Mouse (Mus musculus) neural tube, embryonic 13.5 days (tissue): ENCODE measurements around the gene Nfatc2. TPM values are rescaled to one million over a fixed set of nuclear protein-coding genes. Genes with fewer than 3 reads are reported as not detected.

Experiments used
- ATAC-seq: fragments of 200-750 bp; cut with Nextera tagmentation; 2 replicates; pipeline ENCODE4 v1.8.0; 2017; ENCODE audit warnings: low read depth, mild to moderate bottlenecking, moderate TSS enrichment, moderate library complexity
- H3K27ac ChIP-seq: fragments of 300-500 bp; sonication (generic); replicated peaks from 2 replicates; pipeline ENCODE4 v1.5.1; 2015; ENCODE audit warnings: moderate library complexity, mild to moderate bottlenecking, inconsistent platforms
- H3K27me3 ChIP-seq: fragments of 300-500 bp; sonication (generic); 2 replicates; pipeline ENCODE4 v1.6.1; 2015; ENCODE audit warnings: mild to moderate bottlenecking, inconsistent platforms
- H3K36me3 ChIP-seq: fragments of 300-500 bp; sonication (generic); 2 replicates; pipeline ENCODE4 v1.6.1; 2015; ENCODE audit warnings: mild to moderate bottlenecking, inconsistent platforms
- H3K4me1 ChIP-seq: fragments of 300-500 bp; sonication (generic); replicated peaks from 2 replicates; pipeline ENCODE4 v1.6.1; 2015; ENCODE audit warnings: inconsistent platforms
- H3K4me2 ChIP-seq: fragments of 300-500 bp; sonication (generic); 2 replicates; pipeline ENCODE4 v1.6.1; 2015; ENCODE audit warnings: inconsistent platforms, mild to moderate bottlenecking, moderate library complexity
- H3K4me3 ChIP-seq: fragments of 300-500 bp; sonication (generic); 2 replicates; pipeline ENCODE4 v1.5.1; 2015; ENCODE audit warnings: mild to moderate bottlenecking, inconsistent platforms
- H3K9ac ChIP-seq: fragments of 300-500 bp; sonication (generic); 2 replicates; pipeline ENCODE4 v1.6.1; 2015; ENCODE audit warnings: moderate library complexity, mild to moderate bottlenecking, inconsistent platforms
- H3K9me3 ChIP-seq: fragments of 300-500 bp; sonication (generic); 2 replicates; pipeline ENCODE4 v1.6.1; 2016; ENCODE audit warnings: inconsistent platforms
- WGBS: fragments of 180-500 bp; shearing (Covaris S2); methylation state at CpG from one replicate; pipeline ENCODE4 v1.1.7; 2015; 5-methylcytosine and 5-hydroxymethylcytosine counted together
- polyA plus RNA-seq: library from polyadenylated mRNA; unstranded; fragments of >200 nt; fragmentation: Nextera tagmentation; extraction: Ambion mirVana; gene quantifications from 2 replicates; pipeline ENCODE4 v1.2.1, GENCODE M21; 2015

The Nfatc2 gene
- polyA plus RNA-seq, 1 experiment from 2014 or later, result 1.7 TPM

GRCm38 (mm10) chr2:168626385-168626784, 24.9 kb upstream of the Nfatc2 start:
- 0 out of 2 replicates have a peak overlapping the region, but pooled peaks have one; percentile 27 for H3K9ac ChIP-seq
- H3K9me3 ChIP-seq, result no peaks in the 10 kb centered on the region

GRCm38 (mm10) chr2:168625091-168625490, 23.6 kb upstream of the Nfatc2 start:
- H3K9ac ChIP-seq, result no peak overlapping the region
- no peak overlapping the region for H3K4me2 ChIP-seq
- H3K36me3 ChIP-seq, result no peaks in the 10 kb centered on the region
- ATAC-seq, result no peak
- H3K9me3 ChIP-seq, result no peaks in the 10 kb centered on the region
- H3K4me3 ChIP-seq, result no peak overlapping the region
- no peaks in the 10 kb centered on the region for H3K27me3 ChIP-seq
- H3K27ac ChIP-seq, result no peak overlapping the region
- H3K4me1 ChIP-seq, result peaks cover 30% of the 10 kb centered on the region
- WGBS, result 71% methylated on average over 4 of the region's 4 CpGs

More at GRCm38 (mm10) chr2:168626385-168626784, 24.9 kb upstream of the Nfatc2 start:
- ATAC-seq, result peak; percentile 73
- no peak overlapping the region for H3K4me3 ChIP-seq
- WGBS, result 36% methylated on average over 9 of the region's 9 CpGs
- H3K4me1 ChIP-seq, result peaks cover 30% of the 10 kb centered on the region
- H3K4me2 ChIP-seq, result no peak overlapping the region
- no peaks in the 10 kb centered on the region for H3K27me3 ChIP-seq
- peaks cover 1% of the 10 kb centered on the region; the same call in 1 of the 2 replicates for H3K36me3 ChIP-seq
- peak overlapping the region; percentile 76 for H3K27ac ChIP-seq

GRCm38 (mm10) chr2:168621111-168621802, 19.8 kb upstream of the Nfatc2 start:
- WGBS, result 81% methylated on average over 11 of the region's 11 CpGs
- Histone ChIP-seq H3K9me3 (no peaks in the 10 kb centered on the region), H3K36me3 (no peaks in the 10 kb centered on the region), H3K9ac (no peak overlapping the region), H3K4me2 (no peak overlapping the region), H3K4me1 (peaks cover 24% of the 10 kb centered on the region), H3K27me3 (no peaks in the 10 kb centered on the region), H3K4me3 (no peak overlapping the region), H3K27ac (no peak overlapping the region)
- ATAC-seq, result no peak

- H3K27ac ChIP-seq, result peak overlapping the region; percentile 33; the same call in 1 of the 2 replicates
- H3K9ac ChIP-seq, result no peak overlapping the region
- H3K27me3 ChIP-seq, result no peaks in the 10 kb centered on the region
- H3K4me1 ChIP-seq, result peaks cover 12% of the 10 kb centered on the region
- no peak overlapping the region for H3K4me2 ChIP-seq
- H3K36me3 ChIP-seq, result no peaks in the 10 kb centered on the region
- 55% methylated on average over 15 of the region's 15 CpGs for WGBS
- no peak for ATAC-seq
- H3K4me3 ChIP-seq, result no peak overlapping the region
- no peaks in the 10 kb centered on the region for H3K9me3 ChIP-seq
Observed at GRCm38 (mm10) chr2:168618205-168618717, 16.8 kb upstream of the Nfatc2 start.

- Histone ChIP-seq H3K4me1 (peaks cover 16% of the 10 kb centered on the region), H3K36me3 (no peaks in the 10 kb centered on the region), H3K9me3 (no peaks in the 10 kb centered on the region), H3K27me3 (no peaks in the 10 kb centered on the region), H3K9ac (no peak overlapping the region), H3K4me2 (no peak overlapping the region), H3K4me3 (no peak overlapping the region), H3K27ac (no peak overlapping the region)
- 76% methylated on average over 3 of the region's 3 CpGs for WGBS
- ATAC-seq, result no peak
Observed at GRCm38 (mm10) chr2:168615160-168615559, 13.7 kb upstream of the Nfatc2 start.

- Histone ChIP-seq H3K27ac (no peak overlapping the region), H3K4me3 (no peak overlapping the region), H3K4me1 (peaks cover 25% of the 10 kb centered on the region), H3K9me3 (no peaks in the 10 kb centered on the region), H3K27me3 (no peaks in the 10 kb centered on the region), H3K36me3 (no peaks in the 10 kb centered on the region), H3K4me2 (no peak overlapping the region), H3K9ac (no peak overlapping the region)
- ATAC-seq, result no peak
- WGBS, result 81% methylated on average over 18 of the region's 18 CpGs
Observed at GRCm38 (mm10) chr2:168614170-168614872, 12.9 kb upstream of the Nfatc2 start.

- WGBS, result 57% methylated on average over 13 of the region's 13 CpGs
Observed at GRCm38 (mm10) chr2:168613092-168613880, 11.8 kb upstream of the Nfatc2 start.

GRCm38 (mm10) chr2:168610941-168611340, 9.5 kb upstream of the Nfatc2 start:
- H3K4me3 ChIP-seq, result no peak overlapping the region
- H3K4me2 ChIP-seq, result no peak overlapping the region
- WGBS, result 84% methylated on average over 3 of the region's 3 CpGs
- H3K36me3 ChIP-seq, result no peaks in the 10 kb centered on the region
- ATAC-seq, result no peak
- no peak overlapping the region for H3K27ac ChIP-seq
- H3K9ac ChIP-seq, result no peak overlapping the region
- H3K27me3 ChIP-seq, result peaks cover 5% of the 10 kb centered on the region; the same call in 1 of the 2 replicates
- H3K9me3 ChIP-seq, result no peaks in the 10 kb centered on the region
- peaks cover 22% of the 10 kb centered on the region for H3K4me1 ChIP-seq

More at GRCm38 (mm10) chr2:168613092-168613880, 11.8 kb upstream of the Nfatc2 start:
- ATAC-seq, result no peak
- Histone ChIP-seq H3K27me3 (no peaks in the 10 kb centered on the region), H3K4me3 (no peak overlapping the region), H3K9me3 (no peaks in the 10 kb centered on the region), H3K36me3 (no peaks in the 10 kb centered on the region), H3K4me1 (peaks cover 28% of the 10 kb centered on the region), H3K9ac (no peak overlapping the region), H3K27ac (no peak overlapping the region), H3K4me2 (no peak overlapping the region)

GRCm38 (mm10) chr2:168609653-168610248, 8.3 kb upstream of the Nfatc2 start:
- H3K4me3 ChIP-seq, result no peak overlapping the region
- H3K4me1 ChIP-seq, result peaks cover 25% of the 10 kb centered on the region
- no peak overlapping the region for H3K4me2 ChIP-seq
- H3K27ac ChIP-seq, result no peak overlapping the region
- 34% methylated on average over 6 of the region's 6 CpGs for WGBS
- ATAC-seq, result no peak
- H3K9me3 ChIP-seq, result no peaks in the 10 kb centered on the region
- no peaks in the 10 kb centered on the region for H3K36me3 ChIP-seq
- no peak overlapping the region for H3K9ac ChIP-seq
- H3K27me3 ChIP-seq, result peaks cover 5% of the 10 kb centered on the region; the same call in 1 of the 2 replicates

- Histone ChIP-seq H3K36me3 (no peaks in the 10 kb centered on the region), H3K9me3 (no peaks in the 10 kb centered on the region), H3K9ac (no peak overlapping the region), H3K4me2 (no peak overlapping the region), H3K4me1 (peaks cover 31% of the 10 kb centered on the region), H3K27me3 (peaks cover 19% of the 10 kb centered on the region), H3K27ac (no peak overlapping the region), H3K4me3 (no peak overlapping the region)
- 66% methylated on average over 9 of the region's 9 CpGs for WGBS
- no peak for ATAC-seq
Observed at GRCm38 (mm10) chr2:168608125-168608564, 6.7 kb upstream of the Nfatc2 start.

GRCm38 (mm10) chr2:168604655-168605070, 3.2 kb upstream of the Nfatc2 start:
- peaks cover 51% of the 10 kb centered on the region for H3K27me3 ChIP-seq
- 12% methylated on average over 16 of the region's 16 CpGs for WGBS
- H3K9me3 ChIP-seq, result no peaks in the 10 kb centered on the region
- no peaks in the 10 kb centered on the region for H3K36me3 ChIP-seq
- H3K4me3 ChIP-seq, result no peak overlapping the region
- no peak for ATAC-seq
- H3K4me1 ChIP-seq, result peaks cover 52% of the 10 kb centered on the region
- no peak overlapping the region for H3K9ac ChIP-seq
- H3K27ac ChIP-seq, result no peak overlapping the region
- no peak overlapping the region for H3K4me2 ChIP-seq
